Mouse (Mus musculus): ENCODE measurements around the gene Kcnj14.

The Kcnj14 gene

GRCm38 (mm10) chr7:45797661-45798510 lies 26.7 kb downstream of the Kcnj14 start:
- no peak for DNase-seq (ENCODE audit: low spot score)

GRCm38 (mm10) chr7:45796950-45797349 lies 27.6 kb downstream of the Kcnj14 start:
- DNase-seq (ENCODE audit: low spot score), result no peak

- DNase-seq (ENCODE audit: low spot score), result no peak
Observed at GRCm38 (mm10) chr7:45794971-45795370, 29.6 kb downstream of the Kcnj14 start.

- DNase-seq (ENCODE audit: low spot score), result no peak
Observed at GRCm38 (mm10) chr7:45793969-45794585, 30.5 kb downstream of the Kcnj14 start.

- no peak for DNase-seq (ENCODE audit: low spot score)
Observed at GRCm38 (mm10) chr7:45793240-45793639, 31.3 kb downstream of the Kcnj14 start.

GRCm38 (mm10) chr7:45791756-45792490 lies 32.7 kb downstream of the Kcnj14 start:
- DNase-seq (ENCODE audit: low spot score), result no peak

GRCm38 (mm10) chr7:45790721-45791120 lies 33.9 kb downstream of the Kcnj14 start:
- DNase-seq (ENCODE audit: low spot score), result no peak

- no peak for DNase-seq (ENCODE audit: low spot score)
Observed at GRCm38 (mm10) chr7:45787642-45788041, 36.9 kb downstream of the Kcnj14 start.

GRCm38 (mm10) chr7:45786661-45787413 lies 37.7 kb downstream of the Kcnj14 start:
- DNase-seq (ENCODE audit: low spot score), result peak; percentile 89

- DNase-seq (ENCODE audit: low spot score), result peak; percentile 95
Observed at GRCm38 (mm10) chr7:45786136-45786578, 38.4 kb downstream of the Kcnj14 start.

- DNase-seq (ENCODE audit: low spot score), result peak; percentile 48
Observed at GRCm38 (mm10) chr7:45785388-45786135, 39.0 kb downstream of the Kcnj14 start.

- DNase-seq (ENCODE audit: low spot score), result peak; percentile 96
Observed at GRCm38 (mm10) chr7:45784524-45785372, 39.8 kb downstream of the Kcnj14 start, which contains the start of gene Sult2b1. TSS of gene Sult2b1 (minus strand) at chr7:45784669.

GRCm38 (mm10) chr7:45783511-45784091 lies 41.0 kb downstream of the Kcnj14 start, which contains the start of gene Lmtk3:
TSS of gene Lmtk3 (plus strand) at chr7:45783738.
- DNase-seq (ENCODE audit: low spot score), result peak; percentile 78

- no peak for DNase-seq (ENCODE audit: low spot score)
Observed at GRCm38 (mm10) chr7:45782271-45782670, 42.3 kb downstream of the Kcnj14 start.

GRCm38 (mm10) chr7:45779081-45779641 lies 45.4 kb downstream of the Kcnj14 start:
- peak; percentile 51 for DNase-seq (ENCODE audit: low spot score)

GRCm38 (mm10) chr7:45775237-45775636 lies 49.3 kb downstream of the Kcnj14 start:
- DNase-seq (ENCODE audit: low spot score), result no peak

GRCm38 (mm10) chr7:45771101-45771500 lies 53.5 kb downstream of the Kcnj14 start:
- no peak for DNase-seq (ENCODE audit: low spot score)

- DNase-seq (ENCODE audit: low spot score), result no peak
Observed at GRCm38 (mm10) chr7:45770427-45771082, 54.0 kb downstream of the Kcnj14 start.

GRCm38 (mm10) chr7:45767500-45767899 lies 57.1 kb downstream of the Kcnj14 start:
- DNase-seq (ENCODE audit: low spot score), result no peak
